Comparison of ENCODE assay signal across 12 mouse cellular contexts in genomic region chr10:60287161-60287560, GRCm38 (mm10). TPM values are rescaled to one million over a fixed set of nuclear protein-coding genes. Genes with fewer than 3 reads are reported as not detected.
DNase-seq lines count a peak whose midpoint lies in the region; ATAC-seq and TF ChIP-seq lines count a peak whose summit lies in the region.
"Had no signal": no experiment of that assay in that cellular context is flagged by ENCODE, and none has a peak within 500 bp of the region (broad histone marks: within the 10 kb centered on the region; RNA-seq: fewer than 3 reads in every experiment).

No protein-coding gene starts in this region.

- ATAC-seq in granulocyte monocyte progenitor cell, adult 5-6 weeks (replicated peaks; ENCODE audit: poor library complexity, severe bottlenecking), result peak; percentile 18; the same call in 1 of the 2 replicates

- peak; percentile 52 for DNase-seq in gastrocnemius, adult 2 months
- DNase-seq in gastrocnemius, postnatal 10 days, result no peak
- DNase-seq in left cerebral cortex, adult 2 months (ENCODE audit: extremely low spot score in 1 of 2, low spot score in 2 of 2), result no peak
- DNase-seq in left cerebral cortex, adult 11 months (ENCODE audit: low spot score), result no peak
- DNase-seq in B cell, adult 2 months, result peak; percentile 62 to 63
- DNase-seq in adrenal gland, postnatal 36 days, result no peak
- DNase-seq: cerebellum, adult 9-11 months; embryo, embryonic 11 days; liver; thymus, postnatal 4 days had no signal

- peak overlapping the region; percentile 26 for H3K4me3 ChIP-seq in gastrocnemius, adult 2 months
- no peak overlapping the region for H3K4me3 ChIP-seq in left cerebral cortex, adult 2 months
- H3K4me3 ChIP-seq: lung, embryonic 15.5 days had no signal

- no peak for TF ChIP-seq CTCF in gastrocnemius, adult 2 months (IDR thresholded peaks at IDR 0.05)
- no peak for TF ChIP-seq CTCF in left cerebral cortex, adult 2 months (IDR thresholded peaks at IDR 0.05)

- peak overlapping the region; percentile 99 for H3K27ac ChIP-seq in gastrocnemius, adult 2 months
- H3K27ac ChIP-seq in left cerebral cortex, adult 2 months, result peak overlapping the region; percentile 89; the same call in 1 of the 2 replicates
- H3K27ac ChIP-seq: lung, embryonic 15.5 days had no signal

- intact Hi-C loops in gastrocnemius, adult 2 months (cut with DNase I), result no loop called here
- intact Hi-C loops in left cerebral cortex, adult 2 months (cut with DNase I), result no loop called here

RNA-seq across cellular contexts. Expression of gene Psap, which starts 9.7 kb away (rescaled TPM):
- 100 to 1,000 TPM; 730 to 837 TPM for total RNA-seq in gastrocnemius, adult 2 months (2021)
- 100 to 1,000 TPM; 405 to 444 TPM for total RNA-seq in gastrocnemius, postnatal 10 days (2021)
- total RNA-seq in left cerebral cortex, adult 2 months (2021), result 1,000 to 10,000 TPM; 1,511 to 1,570 TPM
- 263 and 293 TPM in 2 replicates for total RNA-seq in granulocyte monocyte progenitor cell, adult 5-6 weeks (2014; fragmentation: Nextera tagmentation)
- total RNA-seq in granulocyte monocyte progenitor cell, adult 5-6 weeks (2017), result 243 and 253 TPM in 2 replicates
- total RNA-seq in adrenal gland, postnatal 36 days (2021), result 1,000 to 10,000 TPM; 1,035 to 1,192 TPM

RNA-seq across cellular contexts. Expression of gene Vsir, which starts 59.5 kb away (rescaled TPM):
- total RNA-seq in gastrocnemius, adult 2 months (2021), result 1 to 10 TPM; 6.2 to 6.4 TPM
- total RNA-seq in gastrocnemius, postnatal 10 days (2021), result 10 to 100 TPM; 16.2 to 18.4 TPM
- total RNA-seq in left cerebral cortex, adult 2 months (2021), result 10 to 100 TPM; 19.7 to 26.7 TPM
- total RNA-seq in granulocyte monocyte progenitor cell, adult 5-6 weeks (2014; fragmentation: Nextera tagmentation), result 45.9 and 57.9 TPM in 2 replicates
- total RNA-seq in granulocyte monocyte progenitor cell, adult 5-6 weeks (2017), result 108 and 143 TPM in 2 replicates
- 10 to 100 TPM; 10.0 to 16.9 TPM for total RNA-seq in adrenal gland, postnatal 36 days (2021)

Comparison
In these comparisons a context has a peak if more than half of its experiments do, and no peak if none do; other contexts are left out.
1. DNase-seq: peak in gastrocnemius, adult 2 months (single experiment) and B cell, adult 2 months (2 of 2); none in gastrocnemius, postnatal 10 days (single experiment), left cerebral cortex, adult 2 months (0 of 2), left cerebral cortex, adult 11 months (single experiment) and adrenal gland, postnatal 36 days (0 of 2).